Mouse (Mus musculus) hindbrain, embryonic 14.5 days (tissue): ENCODE measurements around the gene Grsf1. TPM values are rescaled to one million over a fixed set of nuclear protein-coding genes. Genes with fewer than 3 reads are reported as not detected.

Experiments used
- ATAC-seq: fragments of 200-750 bp; cut with Nextera tagmentation; 2 replicates; pipeline ENCODE4 v1.8.0; 2017; ENCODE audit warnings: moderate number of reproducible peaks, mild to moderate bottlenecking, moderate TSS enrichment, moderate library complexity; ENCODE audit not compliant: low FRiP score
- DNase-seq: peaks from one replicate; pipeline ENCODE4 v3.0.0-alpha.2; 2015; ENCODE audit warnings: low spot score
- H3K27ac ChIP-seq: fragments of 300-500 bp; sonication (generic); 2 replicates; pipeline ENCODE4 v1.5.1; 2014; ENCODE audit warnings: mild to moderate bottlenecking, moderate library complexity
- H3K27me3 ChIP-seq: fragments of 300-500 bp; sonication (generic); 2 replicates; pipeline ENCODE4 v1.6.1; 2014; ENCODE audit warnings: mild to moderate bottlenecking, low read length, mixed read lengths; ENCODE audit not compliant: control insufficient read depth, insufficient read depth
- H3K36me3 ChIP-seq: fragments of 300-500 bp; sonication (generic); replicated peaks from 2 replicates; pipeline ENCODE4 v1.6.1; 2014; ENCODE audit not compliant: control insufficient read depth, insufficient read depth
- H3K4me1 ChIP-seq: fragments of 300-500 bp; sonication (generic); replicated peaks from 2 replicates; pipeline ENCODE4 v1.6.1; 2014; ENCODE audit warnings: antibody characterized with exemption, low read length, mixed read lengths; ENCODE audit not compliant: control insufficient read depth, insufficient read depth
- H3K4me2 ChIP-seq: fragments of 300-500 bp; sonication (generic); replicated peaks from 2 replicates; pipeline ENCODE4 v1.6.1; 2014; ENCODE audit warnings: mild to moderate bottlenecking, moderate library complexity
- H3K4me3 ChIP-seq: fragments of 300-500 bp; sonication (generic); replicated peaks from 2 replicates; pipeline ENCODE4 v1.5.1; 2014; ENCODE audit warnings: mild to moderate bottlenecking, low read length
- H3K9ac ChIP-seq: fragments of 300-500 bp; sonication (generic); 2 replicates; pipeline ENCODE4 v1.6.1; 2014
- H3K9me3 ChIP-seq: fragments of 300-500 bp; sonication (generic); 2 replicates; pipeline ENCODE4 v1.6.1; 2016; ENCODE audit warnings: low read length; ENCODE audit not compliant: control insufficient read depth
- WGBS: fragments of 180-500 bp; shearing (Covaris S2); extraction: QIAGEN DNeasy Blood & Tissue Kit; methylation state at CpG from one replicate; pipeline ENCODE4 v1.1.7; 2014; 5-methylcytosine and 5-hydroxymethylcytosine counted together
- polyA plus RNA-seq: library from polyadenylated mRNA; unstranded; fragments of >200 nt; fragmentation: Nextera tagmentation; extraction: Ambion mirVana; gene quantifications from 2 replicates; pipeline ENCODE4 v1.2.1, GENCODE M21; 2014

Gene Grsf1
- polyA plus RNA-seq, 1 experiment from 2014 or later = 68.5 TPM

DNA sequence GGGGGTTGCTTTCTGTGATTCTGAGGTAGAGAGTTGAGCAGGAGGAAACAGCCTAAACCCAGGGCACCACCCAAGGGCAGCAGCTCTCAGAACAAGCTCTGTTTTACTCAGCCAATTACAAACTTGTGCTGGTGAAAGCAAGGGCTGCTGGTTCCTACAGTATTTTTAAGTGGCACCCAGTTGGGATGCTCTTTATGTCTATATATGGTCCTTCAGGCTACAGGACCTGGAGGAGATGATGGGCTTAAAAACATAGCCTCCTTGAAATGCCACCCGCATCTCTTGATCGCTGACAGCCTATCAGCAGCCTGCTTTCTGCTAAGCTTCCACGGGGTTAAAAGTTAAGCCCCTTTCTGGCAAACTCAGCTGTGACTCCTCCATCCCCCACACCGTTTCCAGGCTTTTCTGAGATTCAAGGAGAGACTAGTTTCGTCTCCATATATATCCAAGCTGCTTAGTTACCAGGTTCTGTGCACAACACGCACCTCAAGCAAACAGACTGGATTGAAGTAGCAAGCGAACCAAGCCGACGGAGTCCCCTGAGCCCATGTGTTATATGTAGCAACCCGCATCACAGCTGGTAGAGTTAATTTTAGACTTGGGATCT, 35.8 kb upstream of the Grsf1 start:
- no peak for DNase-seq
- WGBS = 36% methylated on average over 10 of the region's 10 CpGs
- H3K4me2 ChIP-seq = no peak overlapping the region

DNA sequence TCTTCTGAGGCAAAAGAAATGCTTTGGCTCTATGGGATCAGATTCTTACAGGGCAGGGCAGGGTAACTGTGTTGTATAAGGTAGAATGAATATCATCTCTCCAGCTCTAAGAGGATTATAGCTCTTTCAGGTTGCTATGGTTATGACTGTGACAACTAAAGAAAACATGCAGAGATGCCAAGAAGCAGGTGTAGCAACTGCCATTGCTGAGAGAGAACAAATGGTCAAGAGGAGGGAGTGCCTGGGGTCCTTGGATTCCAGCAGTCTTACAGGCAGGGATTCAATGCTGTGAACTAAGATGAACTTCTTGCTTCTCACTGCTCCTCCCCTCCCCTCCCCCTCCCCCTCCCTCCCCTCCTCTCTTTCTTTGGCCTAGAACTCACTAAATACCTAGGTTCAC, 35.2 kb upstream of the Grsf1 start:
- Histone ChIP-seq H3K36me3 (no peaks in the 10 kb centered on the region), H3K4me2 (no peak overlapping the region), H3K9me3 (no peaks in the 10 kb centered on the region), H3K4me1 (no peaks in the 10 kb centered on the region), H3K9ac (no peak overlapping the region), H3K4me3 (no peak overlapping the region), H3K27ac (no peak overlapping the region), H3K27me3 (no peaks in the 10 kb centered on the region)
- ATAC-seq = no peak
- DNase-seq = no peak

More for the DNA sequence above, 35.8 kb upstream of the Grsf1 start:
- no peaks in the 10 kb centered on the region for H3K27me3 ChIP-seq
- H3K4me1 ChIP-seq = no peaks in the 10 kb centered on the region
- H3K4me3 ChIP-seq = no peak overlapping the region
- ATAC-seq = 0 out of 2 replicates have a peak, but pooled peaks have one; percentile 37
- no peak overlapping the region for H3K27ac ChIP-seq
- H3K9me3 ChIP-seq = no peaks in the 10 kb centered on the region
- H3K36me3 ChIP-seq = no peaks in the 10 kb centered on the region
- no peak overlapping the region for H3K9ac ChIP-seq

DNA sequence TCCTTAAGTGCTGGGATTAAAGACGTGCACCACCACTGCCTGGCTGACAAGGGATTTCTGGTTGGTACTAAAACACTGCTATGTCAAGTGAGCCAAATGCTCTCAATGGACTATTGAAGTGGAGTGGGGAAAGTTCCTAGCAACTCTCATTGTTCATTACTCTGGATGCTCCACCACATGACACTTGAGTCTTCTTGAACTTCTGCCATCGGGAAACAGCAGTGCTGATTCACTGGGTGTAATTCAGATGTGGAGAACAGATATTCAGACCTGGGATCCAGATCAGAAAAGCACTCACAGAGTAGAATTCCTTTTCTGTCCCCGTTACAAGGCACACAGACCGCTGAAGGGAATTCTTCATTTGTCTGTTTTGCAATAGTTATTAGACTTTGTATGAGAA, 27.6 kb upstream of the Grsf1 start:
- no peaks in the 10 kb centered on the region for H3K27me3 ChIP-seq
- no peak overlapping the region for H3K27ac ChIP-seq
- no peaks in the 10 kb centered on the region for H3K36me3 ChIP-seq
- 86% methylated on average over 4 of the region's 4 CpGs for WGBS
- no peak for ATAC-seq
- H3K9me3 ChIP-seq = no peaks in the 10 kb centered on the region
- no peak overlapping the region for H3K4me2 ChIP-seq
- no peak overlapping the region for H3K4me3 ChIP-seq
- no peak overlapping the region for H3K9ac ChIP-seq
- no peak for DNase-seq
- no peaks in the 10 kb centered on the region for H3K4me1 ChIP-seq

DNA sequence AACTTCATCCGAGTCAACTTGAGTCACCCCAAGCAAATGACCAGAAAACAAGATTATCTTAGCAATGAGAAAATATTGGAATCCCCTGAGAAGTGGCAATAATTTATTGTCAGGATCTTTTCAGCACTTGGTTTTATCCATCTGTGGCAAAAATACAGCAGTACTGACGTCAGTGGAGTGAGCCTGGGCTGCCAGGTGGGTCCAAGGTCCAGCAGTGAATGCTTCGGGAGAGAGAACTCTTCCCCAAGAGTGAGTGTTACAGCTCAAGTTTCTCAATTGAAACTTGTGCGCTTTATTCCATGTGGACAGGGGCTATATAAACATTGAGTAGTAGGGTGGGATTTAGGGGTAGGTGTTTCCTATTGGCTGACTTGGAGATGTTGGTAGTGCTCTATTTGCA, 26.1 kb upstream of the Grsf1 start:
- Histone ChIP-seq H3K4me3 (no peak overlapping the region), H3K27me3 (no peaks in the 10 kb centered on the region), H3K27ac (no peak overlapping the region), H3K4me1 (no peaks in the 10 kb centered on the region), H3K4me2 (no peak overlapping the region), H3K36me3 (no peaks in the 10 kb centered on the region), H3K9ac (no peak overlapping the region), H3K9me3 (no peaks in the 10 kb centered on the region)
- WGBS = 77% methylated on average over 4 of the region's 4 CpGs
- ATAC-seq = no peak
- no peak for DNase-seq

DNA sequence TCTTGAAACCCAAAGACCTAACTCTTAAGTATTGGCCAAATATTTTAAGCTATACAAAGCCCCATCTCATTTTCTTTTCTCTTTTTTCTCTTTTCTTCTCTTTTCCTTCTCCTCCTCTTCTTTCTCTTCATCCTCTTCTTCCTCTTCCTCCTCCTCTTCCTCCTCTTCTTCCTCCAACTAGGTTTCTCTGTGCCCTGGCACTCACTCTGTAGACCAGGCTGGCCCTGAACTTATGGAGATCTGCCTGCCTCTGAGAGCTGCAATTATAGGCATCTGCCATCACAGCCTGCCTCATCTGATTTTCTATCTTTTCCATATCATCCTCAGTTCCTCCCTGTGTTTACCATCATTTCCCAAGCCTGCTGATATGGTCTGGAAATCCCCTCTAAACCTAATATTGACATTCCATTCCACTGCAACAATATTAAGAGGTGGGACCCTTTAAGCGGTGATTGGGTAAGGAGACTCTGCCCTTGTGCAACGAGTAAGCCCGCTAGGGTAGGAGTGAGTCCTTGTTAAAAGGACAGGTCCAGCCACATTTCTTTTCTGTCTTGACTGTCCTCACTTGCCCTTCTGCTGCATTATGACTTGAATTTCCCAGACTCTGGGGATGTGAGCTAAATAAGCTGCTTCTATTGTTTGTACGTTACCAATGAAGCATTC, 23.4 kb upstream of the Grsf1 start:
- Histone ChIP-seq H3K27ac (no peak overlapping the region), H3K27me3 (no peaks in the 10 kb centered on the region), H3K4me3 (no peak overlapping the region), H3K4me2 (no peak overlapping the region), H3K9ac (no peak overlapping the region), H3K9me3 (no peaks in the 10 kb centered on the region), H3K4me1 (no peaks in the 10 kb centered on the region), H3K36me3 (no peaks in the 10 kb centered on the region)
- 72% methylated on average over 4 of the region's 4 CpGs for WGBS
- DNase-seq = no peak
- no peak for ATAC-seq

DNA sequence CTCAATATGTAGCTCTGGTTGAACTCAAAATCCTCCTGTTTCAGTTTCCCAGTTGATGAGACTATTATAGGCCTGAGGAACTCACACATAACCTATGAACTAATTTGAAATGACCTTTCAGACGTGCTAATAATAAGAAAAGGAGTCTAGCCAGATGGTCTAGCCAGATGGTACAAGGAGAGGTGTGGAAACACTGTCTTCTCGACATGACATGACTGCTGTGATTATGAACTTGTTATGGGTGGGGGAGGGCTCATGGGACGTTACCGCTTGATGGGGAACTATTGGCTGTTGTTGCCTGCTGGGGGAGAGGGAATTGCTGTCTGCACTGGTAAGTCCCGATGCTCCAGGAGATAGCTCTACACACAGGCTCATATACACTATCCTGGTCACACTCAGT, 21.3 kb upstream of the Grsf1 start:
- Histone ChIP-seq H3K4me1 (no peaks in the 10 kb centered on the region), H3K9me3 (no peaks in the 10 kb centered on the region), H3K4me2 (no peak overlapping the region), H3K36me3 (no peaks in the 10 kb centered on the region), H3K27me3 (no peaks in the 10 kb centered on the region), H3K4me3 (no peak overlapping the region), H3K9ac (no peak overlapping the region), H3K27ac (no peak overlapping the region)
- no peak for DNase-seq
- 65% methylated on average over 5 of the region's 5 CpGs for WGBS
- ATAC-seq = no peak

DNA sequence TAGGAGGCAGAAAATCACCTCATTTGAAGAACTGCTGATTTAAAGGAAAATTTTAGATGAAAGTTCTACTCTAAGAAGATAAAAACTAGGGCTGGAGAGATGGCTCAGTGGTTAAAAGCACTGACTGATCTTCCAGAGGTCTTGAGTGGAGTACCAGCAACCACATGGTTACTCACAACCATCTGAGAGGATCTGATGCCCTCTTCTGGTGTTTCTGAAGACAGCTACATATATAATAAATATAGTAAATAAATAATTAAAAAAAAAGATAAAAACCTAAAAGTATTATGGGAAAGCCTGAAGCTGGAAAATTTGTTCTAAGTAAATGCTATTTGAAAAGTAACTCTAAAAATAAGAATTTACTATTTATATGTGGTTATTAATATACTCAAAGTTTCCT, 17.1 kb upstream of the Grsf1 start:
- Histone ChIP-seq H3K27me3 (no peaks in the 10 kb centered on the region), H3K4me2 (no peak overlapping the region), H3K9me3 (no peaks in the 10 kb centered on the region), H3K4me1 (no peaks in the 10 kb centered on the region), H3K36me3 (no peaks in the 10 kb centered on the region), H3K9ac (no peak overlapping the region), H3K4me3 (no peak overlapping the region), H3K27ac (no peak overlapping the region)
- no peak for ATAC-seq
- no peak for DNase-seq

DNA sequence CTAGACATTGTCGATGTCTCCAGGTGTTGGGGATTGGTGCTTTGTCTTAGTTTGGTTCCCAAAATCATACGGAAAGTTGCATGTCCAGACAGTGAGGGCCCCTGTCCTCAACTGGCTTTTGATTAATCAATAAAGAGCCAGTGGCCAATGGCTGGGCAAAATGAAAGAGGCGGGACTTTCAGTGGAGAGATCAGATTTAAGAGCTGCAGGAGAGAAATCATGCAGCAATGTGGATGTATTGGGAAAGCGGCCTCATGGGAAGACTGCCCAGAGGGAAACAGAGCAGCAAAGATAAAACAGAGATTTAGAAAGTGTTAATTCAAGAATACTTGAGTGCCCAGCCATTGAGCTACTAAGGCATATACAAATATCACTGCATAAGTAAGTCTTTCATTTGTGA, 16.6 kb upstream of the Grsf1 start:
- no peaks in the 10 kb centered on the region for H3K4me1 ChIP-seq
- no peak overlapping the region for H3K27ac ChIP-seq
- 92% methylated on average over 4 of the region's 4 CpGs for WGBS
- H3K4me2 ChIP-seq = no peak overlapping the region
- no peaks in the 10 kb centered on the region for H3K36me3 ChIP-seq
- no peaks in the 10 kb centered on the region for H3K9me3 ChIP-seq
- no peak overlapping the region for H3K4me3 ChIP-seq
- DNase-seq = no peak
- H3K27me3 ChIP-seq = no peaks in the 10 kb centered on the region
- H3K9ac ChIP-seq = no peak overlapping the region
- no peak for ATAC-seq

DNA sequence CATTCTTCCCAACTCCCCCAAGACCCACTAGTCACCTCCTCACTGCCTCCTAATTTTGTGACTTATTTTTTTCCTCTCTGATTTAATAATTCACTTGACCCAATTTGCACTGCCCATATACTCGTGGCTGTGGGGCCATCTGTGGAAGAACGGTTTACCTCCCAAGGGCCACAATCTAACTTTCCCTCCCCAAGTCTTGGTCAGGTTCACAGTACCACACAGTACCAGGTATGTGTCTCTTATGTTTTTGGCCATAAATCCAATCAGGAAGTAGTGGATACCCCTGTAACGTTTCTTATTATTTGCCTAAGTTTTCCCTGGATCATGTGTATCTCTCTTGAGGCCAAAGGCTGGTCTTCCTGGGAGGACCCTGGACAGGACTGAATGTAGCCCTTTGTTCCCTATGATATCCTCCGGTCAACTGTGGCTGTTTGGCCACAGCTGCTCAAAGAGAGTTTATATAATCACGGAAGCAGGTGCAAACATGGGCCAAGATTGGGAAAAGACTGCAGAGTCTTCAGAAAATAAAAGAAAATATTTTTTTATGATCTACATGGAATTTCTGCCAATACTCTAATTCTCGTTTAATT, 15.6 kb upstream of the Grsf1 start:
- 82% methylated on average over 6 of the region's 6 CpGs for WGBS
- Histone ChIP-seq H3K27ac (no peak overlapping the region), H3K4me1 (no peaks in the 10 kb centered on the region), H3K9me3 (no peaks in the 10 kb centered on the region), H3K4me2 (no peak overlapping the region), H3K9ac (no peak overlapping the region), H3K4me3 (no peak overlapping the region), H3K36me3 (no peaks in the 10 kb centered on the region), H3K27me3 (no peaks in the 10 kb centered on the region)
- ATAC-seq (no peak), DNase-seq (no peak)
